Mouse (Mus musculus) stomach, postnatal 0 days (tissue): ENCODE results near the gene C5ar1.

Source experiments
- CTCF ChIP-seq: IDR thresholded peaks from 2 replicates; pipeline ENCODE4 v1.5.1; 2016; ENCODE audit warnings: antibody characterized with exemption, low read depth, mild to moderate bottlenecking, moderate library complexity
- EP300 ChIP-seq: optimal IDR thresholded peaks from 2 replicates; pipeline ENCODE3; 2016; ENCODE audit warnings: antibody characterized with exemption

GRCm38 (mm10) chr7:16254195-16254594 is 5.1 kb downstream of the C5ar1 start:
- no peak for TF ChIP-seq EP300
- TF ChIP-seq CTCF, result no peak
